Mouse (Mus musculus) layer of hippocampus, postnatal 14 days (tissue): ENCODE measurements at regions not wholly inside any gene's neighbourhood (a gene's known extent, or its start where the extent isn't known, plus 50 kb on each side); places are given as distances from the start of the nearest gene placed in this dataset.

ENCODE experiments used
- DNase-seq, 2 experiments: peaks; one replicate each; pipeline ENCODE4 v3.0.0; 2021 to 2022; ENCODE audit warnings: low spot score in 2 of 2, mixed read lengths in 1 of 2

DNA sequence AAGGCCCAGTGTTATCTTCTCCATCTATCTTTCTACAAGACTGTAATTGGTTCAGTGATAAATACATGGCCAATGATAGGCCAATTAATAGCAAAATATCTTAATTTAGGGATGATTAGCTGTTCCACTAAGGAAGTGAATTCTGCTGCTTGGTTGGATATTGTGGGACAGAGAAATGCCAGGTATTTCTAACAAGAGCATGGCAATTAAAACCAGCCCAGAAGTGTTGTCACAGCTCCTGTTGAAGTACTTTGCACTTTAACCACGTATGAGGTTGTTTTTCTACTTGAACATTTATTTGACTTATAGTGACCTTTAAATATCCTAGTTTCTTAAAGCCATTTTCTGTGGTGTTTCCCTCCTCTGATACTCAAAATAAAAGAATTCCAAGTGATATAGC, 65.7 kb upstream of the Acsl4 start:
- no peak for DNase-seq

DNA sequence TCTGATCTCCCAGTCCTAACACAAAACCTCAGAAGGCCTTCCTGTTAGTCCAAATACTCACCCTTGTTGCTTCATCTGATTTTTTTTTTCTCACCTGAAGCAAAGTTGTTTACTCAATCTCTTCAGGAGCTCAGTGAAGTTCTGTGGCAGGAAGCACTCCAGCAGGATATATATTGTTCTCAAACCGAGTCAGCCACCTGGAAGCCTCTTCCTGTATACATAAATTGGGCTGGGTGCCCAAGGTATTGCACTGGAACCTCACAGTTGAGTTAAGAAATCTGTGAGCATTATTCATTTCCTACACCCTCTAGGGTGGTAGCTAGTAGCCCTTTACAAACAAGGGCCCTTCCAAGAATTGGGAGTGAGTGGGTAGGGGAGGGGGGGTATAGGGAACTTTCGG, 73.8 kb upstream of the Acsl4 start:
- DNase-seq: no peak

DNA sequence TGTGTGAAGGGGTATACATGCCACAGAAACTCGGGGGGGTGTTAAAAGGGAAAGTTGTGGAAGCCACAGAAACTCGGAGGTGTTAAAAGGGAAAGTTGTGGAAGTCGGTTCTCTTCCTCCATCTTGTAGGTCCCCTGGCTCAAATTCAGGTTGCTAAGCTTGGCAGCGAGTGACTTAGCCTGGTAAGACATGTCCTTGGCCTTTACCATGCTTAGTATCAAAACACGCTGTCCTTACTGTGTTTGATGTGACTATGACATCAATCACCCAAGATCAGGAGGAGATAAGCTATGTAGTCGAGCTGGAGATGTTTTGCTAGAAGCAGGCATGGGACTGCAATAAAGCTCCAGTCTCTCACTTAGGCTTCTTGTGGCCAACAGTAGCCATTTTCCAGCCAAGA, 74.4 kb upstream of the Acsl4 start:
- DNase-seq: no peak

DNA sequence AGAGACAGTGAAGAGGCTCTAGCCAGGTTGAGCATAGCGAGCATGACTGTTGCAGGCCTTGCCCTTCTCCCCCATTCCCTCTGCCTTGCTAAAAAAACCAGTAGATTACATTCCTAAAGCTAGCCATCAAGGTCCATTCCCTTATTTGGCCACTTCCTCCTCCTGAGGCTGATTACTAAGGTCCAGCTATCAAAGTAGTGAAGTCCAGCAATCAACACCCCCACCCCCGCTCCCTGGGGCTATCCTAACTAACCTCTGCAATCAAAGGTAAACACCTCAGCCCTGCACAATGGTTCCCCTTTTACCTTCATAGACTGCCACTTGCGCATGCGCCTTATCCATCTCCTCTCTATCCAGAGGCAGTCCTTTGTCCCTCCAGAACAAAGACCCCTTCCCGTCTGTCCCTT, 77.5 kb upstream of the Acsl4 start:
- no peak for DNase-seq

DNA sequence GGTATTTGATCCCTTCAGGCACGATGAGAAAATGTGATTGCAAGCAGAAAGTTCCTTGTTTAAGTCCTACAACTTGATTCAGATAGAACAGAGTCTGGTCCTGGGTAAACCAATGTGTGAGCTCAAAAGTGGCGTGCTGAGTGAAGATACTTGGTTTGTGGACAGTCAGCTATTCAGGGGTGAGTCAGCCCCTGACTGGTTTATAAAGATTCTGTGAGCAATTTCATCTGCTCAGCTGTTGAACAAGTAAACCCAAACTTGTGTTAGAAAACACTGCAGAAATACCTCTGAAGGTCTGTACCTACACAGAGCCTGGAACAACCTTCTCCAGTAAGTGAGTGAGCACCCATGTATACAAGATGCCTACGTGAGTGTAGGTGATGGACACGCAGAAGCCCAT, 78.1 kb upstream of the Acsl4 start:
- DNase-seq: no peak

- DNase-seq: no peak
Observed at GRCm38 (mm10) chrX:142469048-142469634, 78.8 kb upstream of the Acsl4 start.

DNA sequence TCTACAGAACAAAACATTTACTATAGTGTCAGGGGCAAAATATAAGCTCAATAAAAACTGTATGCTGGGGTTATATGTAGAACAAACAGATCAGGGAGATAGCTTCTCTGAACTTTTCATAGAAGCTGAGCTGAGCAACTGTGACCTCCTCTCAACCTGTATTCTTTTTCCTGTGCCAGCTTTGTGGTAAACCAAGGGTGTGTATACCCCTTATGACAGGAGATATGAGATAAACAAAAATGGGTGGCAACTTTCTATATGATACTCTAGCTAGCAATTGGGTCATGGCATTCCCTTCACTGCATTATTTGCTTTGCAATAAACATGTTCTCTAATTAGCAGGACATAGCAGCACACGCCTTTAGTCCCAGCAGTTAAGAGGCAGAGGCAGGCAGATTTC, 79.7 kb upstream of the Acsl4 start:
- DNase-seq: no peak

GRCm38 (mm10) chrX:142481203-142481815, 91.0 kb upstream of the Acsl4 start:
- no peak for DNase-seq

DNA sequence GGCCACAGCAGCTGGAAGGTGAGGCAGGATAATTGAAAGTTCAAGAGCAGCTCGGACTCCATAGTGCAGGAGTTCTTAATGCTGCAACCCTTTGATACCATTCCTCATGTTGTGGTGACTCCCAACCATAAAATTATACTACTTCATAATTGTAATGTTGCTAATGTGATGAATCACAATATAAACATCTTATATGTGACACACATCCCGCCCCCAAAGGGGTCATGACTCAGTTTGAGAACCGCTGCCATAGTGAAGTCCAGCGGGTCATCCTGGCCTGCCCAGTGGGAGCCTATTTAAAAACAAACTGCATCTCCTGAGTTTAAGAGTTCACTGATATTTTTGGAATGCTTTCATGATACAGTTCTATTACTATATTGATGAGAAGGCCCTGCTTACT, 97.7 kb upstream of the Acsl4 start:
- no peak for DNase-seq

DNA sequence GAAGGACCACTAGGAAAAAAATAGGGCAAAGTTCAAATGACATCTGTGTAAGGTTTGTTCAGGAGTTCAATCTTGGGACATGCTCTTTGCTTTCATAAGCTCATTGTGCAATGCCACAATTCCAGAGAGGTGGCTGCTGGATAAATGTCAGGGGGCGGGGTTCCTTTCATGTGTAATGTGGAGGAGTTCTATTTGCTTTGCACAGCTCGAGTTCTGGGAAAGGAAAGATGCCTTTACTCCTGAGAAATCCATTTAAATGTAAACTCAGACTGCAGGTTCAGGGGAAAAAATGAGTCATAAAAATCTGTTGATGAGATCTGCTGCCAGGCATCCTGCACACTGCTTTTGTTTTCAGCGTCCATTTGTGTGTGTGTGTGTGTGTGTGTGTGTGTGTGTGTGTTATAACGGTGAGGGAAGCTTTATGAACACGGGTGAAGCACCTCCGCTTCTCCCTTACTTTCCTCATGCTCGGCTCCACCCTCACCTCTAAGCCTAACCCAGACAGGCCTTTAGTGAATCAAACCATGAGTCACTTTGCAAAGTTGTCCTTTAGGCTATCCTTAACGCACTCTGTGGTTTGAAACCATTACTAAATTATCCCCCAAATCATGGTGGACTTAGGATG, 99.9 kb upstream of the Acsl4 start:
- no peak for DNase-seq

- DNase-seq: no peak
Observed at GRCm38 (mm10) chrX:142501094-142501493, 110.8 kb upstream of the Acsl4 start.

DNA sequence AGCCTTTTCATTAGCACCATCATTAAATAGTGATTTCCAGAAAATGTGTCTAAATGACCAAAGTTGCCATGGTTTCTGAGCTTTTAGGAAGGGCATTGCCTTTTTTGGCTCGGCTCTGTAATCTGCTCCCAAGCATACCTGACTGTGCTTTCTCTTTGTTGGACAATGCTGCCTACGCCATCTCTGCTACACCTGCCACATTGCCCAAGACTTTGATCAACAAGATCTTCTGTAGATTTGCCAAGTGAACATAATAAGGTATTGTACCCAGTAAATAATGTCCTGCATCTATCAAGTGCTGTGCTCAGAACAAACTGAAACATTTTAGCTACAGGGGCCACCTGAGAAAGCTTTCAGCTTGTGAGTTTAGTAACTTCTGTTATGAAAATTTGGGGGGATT, 114.6 kb upstream of the Acsl4 start:
- DNase-seq: no peak

DNA sequence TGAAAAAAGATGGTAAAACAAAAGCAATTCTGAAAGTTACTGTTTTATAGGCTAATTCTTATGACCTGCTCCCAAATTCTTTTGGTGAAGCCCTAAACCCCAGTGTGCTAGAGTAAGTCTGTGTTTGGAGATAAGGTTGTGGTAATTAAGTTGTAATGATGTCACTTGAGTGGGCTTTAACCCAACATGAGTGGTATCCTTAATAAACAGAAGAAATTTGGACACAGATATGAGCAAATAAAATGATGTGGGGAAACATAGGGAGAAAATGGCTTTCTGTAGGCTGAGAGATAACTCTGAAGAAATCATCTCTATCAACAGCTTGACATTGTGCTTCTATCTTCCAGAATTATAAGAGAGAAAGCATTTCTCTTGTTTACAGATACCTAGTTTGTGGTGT, 117.1 kb upstream of the Acsl4 start:
- no peak for DNase-seq

- DNase-seq: no peak
Observed at GRCm38 (mm10) chrX:142516406-142517131, 126.2 kb upstream of the Acsl4 start.

- no peak for DNase-seq
Observed at GRCm38 (mm10) chrX:142517205-142517604, 126.9 kb upstream of the Acsl4 start.

GRCm38 (mm10) chrX:142521063-142521462, 130.7 kb upstream of the Acsl4 start:
- no peak for DNase-seq

- peak in 1 of 2 experiments; percentile 11 for DNase-seq
Observed at GRCm38 (mm10) chrX:142526953-142527352, 136.6 kb upstream of the Acsl4 start.

DNA sequence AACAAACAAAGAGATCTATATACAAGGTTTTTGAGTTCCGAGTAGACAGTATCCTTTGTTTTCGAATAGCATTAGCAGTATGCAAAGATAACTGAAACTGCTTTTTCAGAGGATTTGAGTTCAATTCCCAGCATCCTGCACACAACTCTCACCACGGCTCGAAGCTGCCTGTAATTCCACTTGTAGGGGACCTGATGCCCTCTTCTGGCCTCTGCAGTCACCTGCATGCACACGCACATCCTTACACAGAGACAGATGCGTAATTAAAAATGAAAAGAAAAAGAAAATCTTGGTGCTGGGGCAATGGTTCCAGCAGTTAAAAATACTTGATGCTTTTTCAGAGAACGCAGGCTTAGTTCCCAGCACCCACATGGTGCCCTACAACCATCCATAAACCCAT, 139.6 kb upstream of the Acsl4 start:
- no peak for DNase-seq

DNA sequence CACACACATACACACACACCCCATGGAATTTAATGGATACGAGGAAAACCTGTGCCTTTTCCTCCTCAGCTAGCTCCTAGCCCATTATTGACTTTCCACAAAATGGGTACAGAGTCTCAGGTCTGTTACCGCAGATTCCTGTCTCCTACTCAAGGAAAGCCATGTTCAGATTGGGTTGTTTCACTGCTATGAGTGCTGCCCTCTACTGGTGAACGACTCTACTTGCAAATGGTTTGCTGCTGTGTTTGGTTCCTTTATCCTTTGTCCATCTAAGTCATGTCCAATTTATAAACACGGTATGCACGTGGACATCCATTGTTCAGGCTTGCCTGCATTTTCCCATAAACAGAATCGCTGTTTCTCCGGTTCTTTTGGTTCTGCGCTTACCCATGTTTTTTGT, 144.4 kb upstream of the Acsl4 start:
- peak in 1 of 2 experiments; percentile 12 for DNase-seq

- no peak for DNase-seq
Observed at GRCm38 (mm10) chrX:142535540-142535939, 145.2 kb upstream of the Acsl4 start.

DNA sequence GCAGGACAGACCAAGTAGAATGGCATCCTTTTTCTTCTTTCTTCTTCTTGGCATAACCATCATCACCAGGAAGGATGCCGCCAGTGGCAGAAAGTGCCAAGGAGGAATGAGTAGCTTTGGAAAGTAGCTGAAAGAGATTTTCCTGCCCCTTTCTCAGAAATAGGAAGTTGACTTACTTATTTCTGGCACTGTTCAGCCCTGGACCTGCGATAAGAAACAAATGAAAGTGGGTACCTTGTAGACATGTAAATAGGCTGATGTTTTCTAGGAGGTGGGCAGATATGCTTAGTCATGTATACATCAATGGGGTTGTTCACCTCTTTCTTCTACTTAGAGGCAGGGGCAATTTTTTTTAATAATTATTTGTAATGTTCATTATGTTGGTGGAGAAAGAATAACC, 145.3 kb upstream of the Tmem164 start:
- no peak for DNase-seq

GRCm38 (mm10) chrX:142537259-142537963, 143.8 kb upstream of the Tmem164 start:
- no peak for DNase-seq
